Mouse (Mus musculus) right cerebral cortex, postnatal 10 days (tissue): ENCODE measurements around the gene Nudt3.

ENCODE experiments used
- DNase-seq, 2 experiments: peaks; one replicate each; pipeline ENCODE4 v3.0.0; 2021; ENCODE audit warnings: low spot score in 2 of 2

Gene Nudt3

DNA sequence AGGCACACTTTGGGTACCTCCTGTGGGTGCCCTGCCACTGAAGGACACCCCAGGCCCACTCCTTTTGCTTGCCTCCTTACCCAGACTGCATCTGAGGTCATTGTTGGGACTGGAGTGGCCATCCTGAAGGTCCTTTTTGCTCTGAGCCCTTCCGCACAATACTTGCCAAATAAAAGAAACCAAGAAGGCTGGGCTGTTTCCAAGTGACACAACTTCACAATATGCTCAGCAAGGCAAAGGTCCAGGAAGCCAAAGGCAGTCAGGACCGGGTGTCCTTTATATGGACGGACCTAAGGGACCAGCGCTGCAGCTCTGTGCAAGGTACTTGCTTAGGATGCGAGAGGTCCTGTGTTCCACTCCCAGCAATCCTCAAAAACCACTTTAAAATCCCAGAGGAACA lies 55.1 kb downstream of the Nudt3 start:
- DNase-seq: no peak

DNA sequence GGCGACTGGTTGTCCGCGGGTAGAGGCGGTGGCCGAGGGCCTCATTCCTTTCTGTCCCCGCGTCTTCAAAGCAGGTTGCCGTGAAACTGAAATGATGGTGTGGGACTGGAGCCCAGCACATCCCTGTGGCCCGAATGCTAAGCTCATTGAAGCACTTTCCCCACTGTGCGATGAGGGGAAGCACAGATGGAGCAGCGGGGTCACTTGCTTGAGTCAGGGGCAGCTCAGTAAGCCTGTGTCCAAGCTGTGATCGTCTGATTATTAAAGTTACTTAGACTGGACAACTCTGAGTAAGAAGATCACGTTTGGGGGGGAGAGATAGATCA lies 57.4 kb downstream of the Nudt3 start:
- no peak for DNase-seq

DNA sequence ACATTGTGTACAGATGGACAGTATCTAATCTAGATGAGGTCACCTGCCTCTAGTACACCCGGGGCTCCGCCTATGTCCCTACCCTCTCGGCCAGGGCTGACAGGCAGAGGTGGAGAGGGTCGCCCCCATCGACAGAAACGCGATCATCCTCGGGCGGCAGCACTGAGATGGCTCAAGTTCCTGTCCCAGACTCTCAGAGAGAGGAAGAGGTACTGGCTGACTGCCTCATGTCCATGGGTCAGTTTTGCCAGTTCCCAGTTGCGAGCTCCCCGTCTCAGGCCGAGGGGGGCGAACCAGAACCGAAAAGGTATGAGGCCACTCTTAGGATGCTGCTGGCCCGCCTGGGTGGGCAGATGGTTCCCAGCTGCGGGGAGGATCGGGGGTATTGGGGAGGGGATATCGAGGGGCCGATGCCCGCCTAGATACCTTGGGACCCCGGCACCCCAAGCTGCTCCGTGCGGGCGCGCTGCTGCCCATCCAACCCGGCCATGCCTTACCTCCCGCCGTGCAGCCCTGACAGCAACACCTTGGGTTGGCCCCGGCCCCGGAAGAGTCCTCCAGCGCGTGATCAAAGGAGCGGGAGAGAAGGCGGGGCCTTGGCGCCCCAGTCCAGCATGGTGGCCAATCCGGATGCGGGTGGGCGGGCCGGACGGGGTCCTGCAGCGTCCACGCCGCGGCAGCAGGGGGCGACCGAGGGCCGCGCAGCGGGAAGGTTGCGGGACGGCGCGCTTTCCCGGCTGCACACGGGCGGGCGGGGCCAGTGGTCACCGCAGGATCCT lies 57.9 kb downstream of the Nudt3 start, which contains the start of gene AI413582:
TSS of gene AI413582 (minus strand) at position 594 of the 779 bp plus-strand sequence.
- DNase-seq: peak; percentile 96 to 97

DNA sequence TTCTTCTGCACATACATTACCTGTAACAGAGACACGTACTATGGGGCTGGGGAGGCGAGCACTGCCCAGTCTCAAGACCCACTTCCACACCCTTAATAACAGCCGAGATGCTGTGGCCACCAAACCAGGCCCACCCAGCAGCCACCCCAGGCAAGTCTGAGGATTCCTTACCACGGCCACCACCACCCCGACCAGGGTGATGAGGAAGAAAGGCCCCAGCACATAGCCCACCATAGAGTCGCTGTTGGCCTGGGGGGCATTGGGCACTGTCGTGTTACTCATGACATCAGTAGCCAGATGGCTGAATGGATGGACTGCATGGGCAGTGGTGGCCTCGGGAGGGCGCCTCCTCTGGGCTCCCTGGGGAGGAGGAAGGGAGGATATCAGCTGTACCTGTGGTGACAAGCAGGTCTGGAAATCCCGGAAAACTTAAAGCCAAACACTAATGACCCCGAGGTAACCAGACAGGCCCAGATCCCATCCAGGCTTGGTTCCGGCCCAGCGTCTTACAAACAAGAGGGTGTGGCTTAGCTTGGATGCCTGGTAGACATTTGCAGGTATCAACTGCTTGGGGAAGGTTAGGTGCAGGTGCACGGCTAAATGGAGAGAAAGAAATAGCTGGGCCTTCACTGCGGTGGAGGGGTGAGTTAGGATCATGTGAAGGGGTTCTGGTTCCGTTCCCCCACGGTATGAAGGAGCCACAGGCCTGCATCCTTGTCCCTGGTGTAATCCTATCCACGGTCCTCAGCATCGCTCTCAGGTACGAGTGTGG lies 58.7 kb downstream of the Nudt3 start:
- no peak for DNase-seq

DNA sequence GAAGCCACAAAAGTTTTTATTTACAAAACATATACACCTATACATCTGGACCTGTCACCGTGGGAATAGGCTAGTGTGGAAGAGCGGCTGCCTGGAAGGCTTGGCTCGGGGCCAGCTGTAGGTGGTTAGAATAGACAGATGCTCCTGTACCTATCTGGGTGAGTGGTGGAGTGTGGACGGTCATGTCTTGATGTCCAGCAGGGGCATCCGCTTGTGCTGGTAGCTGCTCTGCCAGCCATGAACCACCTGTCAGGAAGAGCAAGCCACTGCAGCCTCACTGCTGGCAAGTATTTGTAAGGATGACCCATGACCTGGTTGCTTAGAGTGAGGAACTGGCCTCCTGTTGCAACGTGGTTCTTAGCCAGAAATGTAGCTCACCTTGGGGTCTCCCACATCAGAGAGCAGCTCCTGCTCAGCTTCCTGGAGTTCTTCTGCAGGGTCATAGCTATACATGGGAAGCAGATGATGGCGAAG lies 59.5 kb downstream of the Nudt3 start:
- no peak for DNase-seq

DNA sequence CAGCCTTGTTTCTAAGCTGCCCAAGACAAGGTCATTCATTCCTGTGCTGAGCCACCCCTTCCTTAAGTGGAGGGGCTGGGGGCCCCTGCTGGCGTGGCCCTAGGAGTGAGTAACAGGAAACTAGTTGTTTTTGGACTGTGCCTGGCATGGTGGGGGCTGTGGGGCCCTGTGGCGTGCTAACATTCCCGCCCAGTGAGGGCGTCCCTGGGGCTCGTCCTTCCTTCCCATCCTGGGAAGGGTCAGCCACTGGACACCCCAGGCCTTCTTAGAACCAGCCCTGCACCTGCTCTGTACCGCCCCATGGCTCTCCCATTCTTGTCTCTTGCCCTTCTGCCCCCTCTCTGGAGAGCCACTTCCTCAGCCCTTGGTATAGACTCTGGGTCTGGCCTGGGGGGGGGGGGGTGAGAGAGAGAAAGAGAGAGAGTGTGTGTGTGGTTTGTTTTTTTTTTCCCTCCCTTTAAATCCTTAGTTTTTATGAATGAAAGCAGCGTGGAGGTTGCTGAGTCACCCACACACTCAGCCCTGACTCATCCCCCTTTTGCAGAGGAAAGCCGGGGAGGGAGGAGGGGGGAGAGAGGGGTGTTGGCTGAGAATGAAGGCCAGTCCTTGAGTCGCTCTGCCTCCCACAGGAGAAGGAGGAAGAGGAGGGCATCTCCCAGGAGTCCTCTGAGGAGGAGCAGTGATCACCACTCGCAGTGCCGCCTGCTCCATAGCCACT lies 61.3 kb downstream of the Nudt3 start:
- DNase-seq: peak in 1 of 2 experiments; percentile 73

DNA sequence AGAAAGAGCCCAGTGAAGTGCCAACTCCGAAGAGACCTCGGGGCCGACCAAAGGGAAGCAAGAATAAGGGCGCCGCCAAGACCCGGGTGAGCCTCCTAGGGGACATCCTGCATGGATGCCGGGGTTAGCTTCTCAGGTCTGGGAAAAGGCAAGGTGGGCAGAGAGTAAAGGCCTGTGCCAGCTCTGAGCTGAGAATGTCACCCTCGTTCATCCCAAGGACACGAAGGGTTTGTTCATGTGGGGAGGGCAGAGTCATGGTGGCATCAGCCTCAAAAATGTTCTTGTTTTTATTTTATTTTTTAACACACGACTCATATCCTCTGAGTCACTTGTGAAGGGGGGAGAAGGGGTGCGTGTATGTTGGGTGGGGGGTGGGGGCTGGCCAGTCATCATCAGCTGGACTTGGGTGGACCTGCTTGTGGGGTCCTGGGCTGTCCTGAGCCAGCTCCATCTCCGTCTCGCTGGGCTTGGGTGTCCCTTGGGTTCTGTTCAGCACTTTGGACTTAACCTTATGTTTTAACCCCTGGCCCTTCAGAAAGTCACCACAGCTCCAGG lies 62.3 kb downstream of the Nudt3 start:
- DNase-seq: no peak

DNA sequence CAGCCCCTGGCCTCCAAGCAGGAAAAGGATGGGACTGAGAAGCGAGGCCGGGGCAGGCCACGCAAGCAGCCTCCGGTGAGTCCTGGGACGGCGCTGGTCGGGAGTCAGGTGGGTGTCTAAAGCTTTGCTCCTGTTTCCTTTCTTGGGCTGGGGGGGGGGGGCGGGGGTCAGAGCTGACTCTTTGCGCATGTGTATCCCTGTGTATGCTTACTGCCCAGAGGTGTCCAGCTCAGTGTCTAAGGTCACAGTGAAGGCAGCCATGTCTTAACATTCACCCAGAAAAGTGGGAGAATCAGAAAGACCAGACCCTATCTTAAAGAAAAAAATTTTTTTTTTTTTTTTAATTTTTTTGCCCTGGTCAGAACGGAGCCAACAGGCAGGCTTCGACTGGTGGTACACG lies 63.7 kb downstream of the Nudt3 start:
- no peak for DNase-seq

DNA sequence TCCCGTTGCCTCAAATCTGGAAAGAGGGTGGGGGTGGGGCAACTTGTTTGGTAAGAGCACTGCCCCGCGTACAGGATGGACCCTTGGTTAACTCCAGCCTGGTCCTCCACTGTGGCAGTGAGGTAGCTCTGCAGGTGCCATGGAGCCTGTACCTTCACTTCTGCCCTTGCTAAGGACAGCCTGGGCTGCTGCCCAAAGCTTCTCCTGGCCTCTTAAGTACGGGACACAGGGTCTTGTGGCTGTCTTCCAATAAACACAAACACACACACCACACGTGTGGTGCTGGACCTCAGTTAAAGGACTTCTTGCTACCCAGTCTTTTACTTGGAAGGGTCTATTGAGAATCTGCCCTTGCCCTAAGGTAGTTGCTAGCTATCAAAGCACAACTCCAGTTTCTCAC lies 64.5 kb downstream of the Nudt3 start:
- DNase-seq: no peak

DNA sequence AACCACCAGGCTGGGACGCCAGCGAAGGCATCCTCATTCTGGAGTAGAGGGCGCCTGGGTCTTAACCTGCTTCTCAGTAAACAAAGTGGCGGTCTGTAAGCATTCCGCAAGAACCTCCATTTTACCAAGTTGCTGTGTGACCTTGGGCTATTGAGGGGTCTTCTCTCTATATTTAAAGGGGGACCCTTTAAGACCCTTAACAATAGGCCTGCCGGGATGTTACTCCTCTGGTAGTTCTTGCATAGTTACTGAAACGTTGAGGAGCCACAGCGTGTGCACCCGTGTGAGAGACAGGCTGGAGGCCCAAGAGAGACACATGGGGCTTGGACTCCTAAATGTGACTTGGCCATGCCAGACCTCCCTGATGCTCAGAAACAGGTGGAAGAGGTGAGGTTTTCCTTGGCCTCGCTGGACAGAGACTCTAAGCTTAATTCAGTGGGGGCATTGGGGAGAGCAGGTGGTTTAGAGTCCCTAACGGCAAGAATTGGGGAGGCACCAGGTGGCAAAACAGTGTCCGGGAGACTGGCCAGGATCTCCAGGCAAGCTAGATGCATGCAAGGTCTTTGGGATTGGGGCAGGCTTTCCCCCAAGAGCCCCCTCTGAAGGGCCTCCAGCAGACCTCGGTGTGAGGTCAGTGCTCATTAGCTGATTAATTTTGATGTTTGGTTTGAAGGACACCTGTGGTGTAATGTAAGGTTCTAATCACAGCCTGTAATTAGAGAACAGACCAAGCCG lies 65.2 kb downstream of the Nudt3 start:
- DNase-seq: no peak

DNA sequence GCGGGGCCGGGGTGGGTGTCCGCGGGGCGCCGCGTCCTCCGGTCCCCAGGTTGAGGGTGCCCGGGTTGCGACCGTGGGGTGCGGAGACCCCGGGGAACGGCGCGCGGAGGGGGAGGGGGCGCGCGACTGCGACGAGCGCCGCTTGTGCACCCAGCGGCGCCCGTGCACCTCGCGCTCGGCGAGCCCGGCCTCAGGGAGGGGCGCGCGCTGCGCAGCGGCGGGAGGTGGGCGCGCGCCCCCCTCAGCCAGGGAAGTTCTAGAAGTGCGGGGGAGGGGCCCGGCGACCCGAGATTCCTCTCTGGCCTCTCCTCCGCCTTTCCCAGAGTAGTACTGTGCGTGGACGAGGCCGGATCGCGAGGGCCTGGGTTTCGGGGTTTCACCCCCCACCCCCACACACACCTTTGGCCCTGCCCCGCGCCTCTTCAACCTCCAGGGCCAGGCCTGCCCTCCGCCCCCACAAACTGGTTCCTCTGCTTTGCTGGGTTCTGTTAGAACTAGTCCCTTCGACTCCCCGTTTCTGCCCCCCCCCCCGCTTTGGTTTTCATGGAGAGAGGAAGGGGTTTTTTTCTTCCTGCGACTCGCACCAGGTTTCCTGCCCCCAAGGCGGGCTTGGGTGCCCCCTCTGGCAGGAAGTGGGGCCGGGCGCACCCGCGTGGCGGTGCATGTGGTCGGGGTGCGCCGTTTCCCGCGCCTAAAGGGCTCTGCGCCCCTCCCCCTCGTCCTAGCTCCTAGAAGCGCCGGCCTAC lies 65.9 kb downstream of the Nudt3 start:
- peak in 1 of 2 experiments; percentile 72 for DNase-seq

DNA sequence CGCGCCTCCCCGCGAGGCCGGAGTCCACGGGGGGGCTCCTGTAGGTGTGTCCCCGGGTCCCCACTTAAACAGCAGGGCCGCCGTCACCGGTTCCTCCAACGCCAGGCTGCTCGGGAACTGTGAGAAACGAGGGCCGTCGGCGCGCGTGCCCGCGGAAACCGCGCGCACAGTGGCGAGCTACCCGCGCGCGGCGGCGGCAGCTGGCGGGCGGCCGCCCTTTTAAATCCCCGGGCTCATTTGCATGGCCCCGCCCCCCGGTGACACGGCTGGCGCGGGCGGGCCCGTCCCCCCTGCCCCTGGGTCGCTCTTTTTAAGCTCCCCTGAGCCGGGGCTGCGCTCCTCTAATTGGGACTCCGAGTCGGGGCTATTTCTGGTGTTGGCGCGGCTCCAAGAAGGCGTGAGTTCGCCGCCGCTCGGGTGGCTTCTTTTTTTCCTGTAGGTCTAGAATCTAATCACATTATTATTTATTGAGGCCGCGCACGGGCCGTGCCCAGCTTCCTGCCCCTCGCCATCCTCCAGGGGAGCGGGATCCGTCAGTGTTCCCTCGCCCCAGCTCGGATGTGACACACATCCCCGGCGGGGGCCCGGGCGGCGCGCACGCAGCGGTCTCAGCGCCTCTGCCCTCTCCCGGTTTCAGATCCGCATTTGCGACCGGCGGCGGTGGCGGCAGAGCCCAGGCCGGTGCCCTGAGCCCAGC lies 66.8 kb downstream of the Nudt3 start, which contains the start of gene Hmga1:
TSS of gene Hmga1 (plus strand) at position 183 of the 697 bp plus-strand sequence.
- peak; percentile 90 to 91 for DNase-seq

DNA sequence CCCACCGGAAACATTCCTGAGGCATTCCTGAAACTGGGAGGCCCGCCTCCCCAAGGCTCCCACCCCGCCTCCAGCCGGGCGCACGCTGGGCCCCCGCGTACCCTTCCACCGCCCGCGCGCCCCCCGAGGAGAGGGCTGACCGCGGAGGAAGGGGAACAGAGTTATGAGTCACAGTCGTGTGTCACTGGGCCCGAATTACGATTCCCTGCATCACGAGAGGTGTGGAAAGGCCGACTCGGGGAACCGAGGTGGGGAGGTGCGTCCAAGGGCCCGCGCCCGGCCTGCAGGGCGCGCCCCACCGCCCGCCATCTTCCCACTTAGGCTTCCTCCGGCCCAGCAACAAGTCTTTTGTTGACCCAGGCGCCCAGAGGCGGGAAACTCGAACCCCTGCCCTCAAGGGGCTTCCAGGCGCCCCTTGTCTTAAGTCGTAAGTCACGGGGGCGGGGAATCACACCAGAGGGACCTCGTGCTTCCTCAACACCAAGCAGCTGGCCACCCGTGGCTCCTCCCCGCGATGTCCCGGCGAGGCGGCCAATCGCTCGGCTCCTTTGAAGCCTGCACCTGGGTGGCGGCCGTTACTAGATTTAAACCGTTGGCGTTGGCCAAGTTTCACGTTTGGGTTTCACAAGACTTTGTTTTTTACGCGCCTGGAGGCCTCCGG lies 67.7 kb downstream of the Nudt3 start:
- peak in 1 of 2 experiments; percentile 69 for DNase-seq

DNA sequence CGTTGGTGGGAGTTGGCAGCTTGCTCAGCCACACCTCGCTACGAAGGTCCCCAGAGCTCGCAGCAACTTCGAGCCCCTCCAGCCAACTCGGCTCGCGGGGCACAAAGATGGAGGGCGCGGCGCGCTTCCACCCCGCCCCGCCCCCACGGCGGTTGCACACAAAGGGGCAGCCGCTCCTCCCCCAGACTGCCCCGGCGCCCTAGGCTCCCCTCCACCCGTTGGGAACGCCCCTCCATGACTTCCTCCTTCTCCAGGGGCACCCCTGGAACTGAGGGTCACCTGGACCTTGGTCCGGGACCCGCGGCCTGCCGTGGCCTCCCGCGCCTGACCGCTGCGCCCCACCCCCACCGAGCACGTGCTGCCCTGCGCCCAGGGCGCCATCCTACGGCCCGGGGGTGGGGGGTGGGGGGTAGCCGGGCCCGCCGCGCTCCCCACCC lies 68.2 kb downstream of the Nudt3 start:
- no peak for DNase-seq

DNA sequence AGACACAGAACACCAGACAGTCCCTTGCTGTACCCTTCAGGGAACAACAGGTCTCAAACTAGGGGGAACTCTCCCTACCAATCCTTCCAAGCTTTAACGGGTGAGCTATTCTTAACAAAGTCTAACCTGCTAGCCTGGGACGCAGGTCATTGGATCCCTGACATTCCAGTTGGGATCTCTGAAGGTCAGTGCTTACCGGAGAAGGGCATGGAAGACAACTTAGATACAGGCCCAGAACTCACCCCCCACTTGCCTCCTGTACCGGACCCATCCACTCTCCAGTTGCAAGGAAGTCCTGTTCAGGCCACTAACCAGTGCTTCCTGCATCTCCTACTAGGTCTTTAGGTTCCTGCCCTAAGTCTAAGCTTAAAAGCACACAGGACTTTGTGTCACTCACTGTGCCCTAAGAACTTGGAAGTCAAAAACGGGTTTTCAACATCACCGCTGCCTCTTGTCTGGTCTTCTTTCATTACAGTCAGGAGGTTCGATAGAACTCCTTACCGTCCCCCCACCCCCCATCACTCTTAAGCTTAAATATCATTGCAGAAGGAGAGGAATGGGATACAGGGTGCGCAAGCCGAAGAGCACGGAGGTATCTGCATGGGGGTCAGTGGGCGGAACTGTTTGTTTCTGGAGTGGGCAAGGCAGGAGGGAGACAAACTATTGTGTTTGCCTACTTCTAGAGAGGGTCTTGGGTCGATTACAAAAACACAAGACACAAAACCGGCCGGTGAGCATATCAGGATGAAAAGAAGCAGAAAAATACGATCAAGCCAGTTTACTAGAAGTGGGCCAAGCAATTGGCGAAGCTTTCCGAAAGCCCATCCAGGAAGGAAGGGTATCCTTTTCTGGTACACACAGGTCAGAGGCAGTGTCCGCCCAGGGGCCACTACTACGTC lies 69.0 kb downstream of the Nudt3 start:
- no peak for DNase-seq

DNA sequence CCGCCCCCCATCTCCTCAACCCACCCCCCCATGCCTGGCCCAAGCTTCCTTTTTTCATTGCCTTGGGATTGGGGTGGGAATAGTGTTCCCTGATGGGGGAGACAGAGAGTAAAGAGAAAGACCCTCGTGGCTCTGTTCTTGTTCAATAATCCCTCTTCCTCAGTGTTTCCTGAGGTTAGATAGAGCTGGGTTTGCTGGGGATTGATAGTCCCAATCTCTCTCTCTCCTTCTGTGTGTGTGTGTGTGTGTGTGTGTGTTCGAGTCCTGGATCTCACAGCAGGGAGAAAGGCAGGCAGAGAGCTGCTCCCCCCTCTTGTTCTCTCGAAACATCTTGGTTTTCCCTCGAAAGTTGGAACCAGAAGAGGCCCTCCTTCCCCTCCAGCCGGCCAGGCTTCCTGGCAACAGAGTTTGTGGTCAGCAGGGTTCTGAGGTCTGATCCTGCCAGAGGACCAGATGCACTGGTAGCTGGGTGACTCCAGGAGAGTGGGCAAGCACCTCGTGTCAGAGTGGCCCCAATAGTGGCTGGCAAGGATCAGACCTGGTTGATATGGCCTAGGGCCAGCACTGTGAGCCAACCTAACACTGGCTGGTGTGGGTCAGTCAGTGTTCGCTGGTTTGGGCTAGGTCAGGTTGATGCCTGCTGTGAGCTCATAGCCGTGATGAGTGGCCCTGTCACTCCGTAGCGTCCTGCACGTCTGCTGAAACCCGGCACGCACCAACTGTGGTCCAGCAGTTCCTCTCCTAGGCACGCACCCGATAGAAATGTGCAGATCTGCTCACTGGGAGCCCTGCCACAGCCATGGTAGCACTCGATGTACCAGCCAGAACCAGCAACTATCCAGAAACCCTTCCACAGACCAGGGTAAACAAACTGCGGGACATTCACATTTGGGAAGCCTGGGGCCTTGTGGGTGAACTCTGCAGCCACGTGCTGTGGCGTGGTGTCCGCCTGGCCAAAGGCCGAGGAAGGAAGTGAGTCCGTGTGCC lies 70.8 kb downstream of the Nudt3 start:
- DNase-seq: no peak

DNA sequence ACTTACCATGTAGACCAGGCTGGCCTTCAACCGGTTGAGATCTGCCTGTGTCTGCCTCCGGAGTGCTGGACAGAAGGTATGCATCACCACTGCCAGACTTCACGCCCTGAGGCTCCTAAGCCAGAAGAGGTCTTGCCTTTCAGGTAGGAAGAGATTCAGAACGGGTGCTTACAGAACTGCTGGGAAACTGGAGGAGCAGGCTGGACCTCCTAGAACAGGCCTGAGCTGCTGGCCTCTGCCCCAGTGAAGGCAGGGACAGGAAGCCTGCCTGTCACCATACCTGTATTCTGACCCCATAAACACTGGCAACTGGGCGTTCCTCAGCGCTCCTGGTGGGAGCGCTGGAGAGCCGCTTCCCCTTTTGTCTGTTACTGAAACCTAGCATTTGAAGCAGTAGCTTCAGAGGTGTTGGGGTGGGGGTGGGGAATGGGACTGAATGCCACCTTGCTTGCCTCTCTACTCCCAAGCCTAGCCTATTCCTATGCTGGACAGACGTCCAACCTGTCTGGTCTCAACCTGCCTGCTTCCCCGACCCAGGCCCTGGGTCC lies 71.8 kb downstream of the Nudt3 start:
- no peak for DNase-seq
